Mouse (Mus musculus) bone marrow, adult 2 months (tissue): ENCODE results near the gene Bscl2. TPM values are rescaled to one million over a fixed set of nuclear protein-coding genes. Genes with fewer than 3 reads are reported as not detected.

Experiments
- H3K27ac ChIP-seq: fragments of 200-500 bp; 2 replicates; pipeline ENCODE4 v1.5.1; 2012; ENCODE audit warnings: low read depth, mild to moderate bottlenecking, control low read depth, inconsistent platforms, low read length; ENCODE audit not compliant: control insufficient read depth, poor library complexity, insufficient read depth
- H3K4me1 ChIP-seq: fragments of 200-500 bp; 2 replicates; pipeline ENCODE4 v1.6.1; 2011; ENCODE audit warnings: low read length; ENCODE audit not compliant: control insufficient read depth, insufficient read depth
- H3K4me3 ChIP-seq: fragments of 200-500 bp; replicated peaks from 2 replicates; pipeline ENCODE3; 2011; ENCODE audit warnings: mild to moderate bottlenecking, low read depth, low read length, control low read depth; ENCODE audit not compliant: control insufficient read depth
- CTCF ChIP-seq: fragments of 200-500 bp; IDR thresholded peaks from 2 replicates; pipeline ENCODE4 v1.5.1; 2011; ENCODE audit warnings: low read length, control low read depth; ENCODE audit not compliant: control insufficient read depth, insufficient read depth
- POLR2A ChIP-seq: fragments of 200-500 bp; IDR thresholded peaks from 2 replicates; pipeline ENCODE4 v1.6.1; 2011; ENCODE audit warnings: low read depth, mild to moderate bottlenecking, control low read depth, low read length, borderline replicate concordance; ENCODE audit not compliant: control insufficient read depth
- WGBS: fragments of 180-500 bp; shearing (Covaris S2); methylation state at CpG from one replicate; pipeline ENCODE4 v1.1.7; 2018; 5-methylcytosine and 5-hydroxymethylcytosine counted together
- polyA plus RNA-seq: library from polyadenylated mRNA; stranded (reverse); fragments of >200 nt; gene quantifications from 2 replicates; pipeline ENCODE4 v1.2.4, GENCODE M21; 2011; ENCODE audit warnings: low replicate concordance; ENCODE audit not compliant: missing spikeins, insufficient read depth, insufficient read length

Gene Bscl2
- polyA plus RNA-seq = 19.8 and 46.2 TPM in 2 replicates

DNA sequence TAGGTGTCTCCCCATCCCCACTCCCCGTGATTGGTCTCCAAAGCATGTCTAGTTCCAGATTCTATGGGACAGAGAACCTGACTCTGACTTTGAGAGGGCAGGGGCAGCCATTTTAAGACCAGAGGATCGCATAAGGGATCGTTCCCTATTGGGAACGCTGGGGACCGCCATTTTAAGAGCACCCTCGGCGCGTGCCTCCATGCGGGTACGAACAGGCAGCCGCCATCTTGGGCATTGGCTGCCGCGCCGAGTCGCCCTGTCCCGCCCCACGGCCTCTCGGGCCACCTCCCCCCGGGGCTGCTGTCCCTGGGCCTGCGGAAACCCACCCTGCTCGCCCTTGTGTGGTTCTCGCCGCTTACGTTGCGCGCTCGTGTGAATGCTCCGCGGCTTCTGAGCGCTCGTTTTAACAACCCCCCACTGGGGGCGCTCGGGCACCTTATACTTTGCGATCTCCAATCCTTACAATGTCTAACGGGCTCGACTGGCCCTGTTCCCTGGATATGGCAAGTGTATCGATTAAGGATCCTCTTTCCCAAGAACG lies at the start of gene Bscl2:
Gene Bscl2 (plus strand): TSS at position 217 of the 541 bp plus-strand sequence.
- Histone ChIP-seq H3K4me3 (peak within 1 kb of the TSS; percentile 81), H3K4me1 (peaks cover 2% of the 10 kb centered on the region; the same call in 1 of the 2 replicates), H3K27ac (peak within 1 kb of the TSS; percentile 92)
- TF ChIP-seq CTCF (peak; percentile 44; the same call in 1 of the 2 replicates), POLR2A (peak; percentile 69; the same call in 1 of the 2 replicates)
- WGBS = 2% methylated on average over 38 of the region's 38 CpGs

DNA sequence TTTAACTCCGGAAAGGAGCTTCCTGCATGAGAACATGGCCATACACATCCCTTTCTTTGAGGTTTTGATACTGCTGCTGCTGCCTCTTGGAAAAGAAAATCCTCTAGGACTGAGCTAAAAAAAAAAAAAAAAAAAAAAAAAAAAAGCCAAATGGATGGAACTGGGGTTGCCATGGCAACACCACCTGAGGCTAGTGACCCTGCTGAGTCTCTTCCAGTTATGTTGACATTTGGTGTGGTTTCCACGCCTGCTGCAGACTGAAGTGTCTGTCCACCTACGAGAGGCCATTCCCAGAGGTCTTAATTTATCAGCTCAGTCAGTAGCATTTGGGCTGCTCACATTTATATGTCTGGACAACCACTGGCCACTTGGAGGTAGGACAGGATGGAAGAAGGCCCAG lies 48.7 kb upstream of the Bscl2 start:
- H3K4me1 ChIP-seq = no peaks in the 10 kb centered on the region
- 78% methylated on average over 3 of the region's 3 CpGs for WGBS
- no peak overlapping the region for H3K27ac ChIP-seq
- no peak for TF ChIP-seq CTCF
- no peak for TF ChIP-seq POLR2A
- H3K4me3 ChIP-seq = no peak overlapping the region

DNA sequence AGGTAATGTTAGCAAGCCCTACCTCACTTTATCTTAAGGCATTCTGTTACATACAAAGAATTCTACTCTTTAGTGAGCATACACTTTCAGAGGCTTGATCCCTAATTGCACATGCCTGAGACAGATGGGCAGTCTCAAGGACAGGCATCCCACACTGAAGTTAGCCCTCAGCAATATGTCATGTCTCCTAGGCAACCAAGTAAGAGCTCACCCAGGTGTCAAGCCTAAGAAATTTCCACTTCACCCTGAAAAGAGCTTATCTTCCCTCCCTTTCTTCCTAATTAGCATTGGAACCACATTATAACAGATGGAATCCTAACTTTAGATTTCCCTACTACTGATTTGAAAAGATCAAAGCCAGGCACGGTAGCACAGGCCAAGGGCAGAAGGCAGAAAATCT lies 48.1 kb upstream of the Bscl2 start:
- TF ChIP-seq POLR2A (no peak), CTCF (no peak)
- Histone ChIP-seq H3K4me3 (no peak overlapping the region), H3K4me1 (no peaks in the 10 kb centered on the region), H3K27ac (no peak overlapping the region)
- WGBS = 83% methylated on average over 1 of the region's 1 CpGs

DNA sequence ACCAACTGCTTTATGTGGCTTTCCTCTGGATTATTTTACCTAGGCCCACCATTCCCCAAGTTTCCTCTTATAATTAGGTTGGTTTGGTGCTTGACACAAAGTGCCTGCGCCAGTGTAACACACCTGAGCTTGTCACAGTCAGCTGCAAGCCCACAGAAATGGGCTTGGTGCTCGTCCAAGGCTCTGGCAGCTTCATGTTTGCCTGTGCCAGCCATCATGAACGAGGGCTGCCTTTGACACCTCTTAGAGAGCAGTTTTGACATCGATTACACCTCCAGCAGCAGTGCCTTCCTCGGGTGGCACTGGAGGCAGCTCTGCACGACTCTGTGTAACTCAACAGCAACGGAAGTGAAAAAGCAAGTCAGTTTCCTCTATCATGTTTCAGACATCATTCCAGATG lies 47.1 kb upstream of the Bscl2 start:
- Histone ChIP-seq H3K4me3 (no peak overlapping the region), H3K27ac (no peak overlapping the region), H3K4me1 (no peaks in the 10 kb centered on the region)
- TF ChIP-seq POLR2A (no peak), CTCF (no peak)
- WGBS = 73% methylated on average over 7 of the region's 7 CpGs

DNA sequence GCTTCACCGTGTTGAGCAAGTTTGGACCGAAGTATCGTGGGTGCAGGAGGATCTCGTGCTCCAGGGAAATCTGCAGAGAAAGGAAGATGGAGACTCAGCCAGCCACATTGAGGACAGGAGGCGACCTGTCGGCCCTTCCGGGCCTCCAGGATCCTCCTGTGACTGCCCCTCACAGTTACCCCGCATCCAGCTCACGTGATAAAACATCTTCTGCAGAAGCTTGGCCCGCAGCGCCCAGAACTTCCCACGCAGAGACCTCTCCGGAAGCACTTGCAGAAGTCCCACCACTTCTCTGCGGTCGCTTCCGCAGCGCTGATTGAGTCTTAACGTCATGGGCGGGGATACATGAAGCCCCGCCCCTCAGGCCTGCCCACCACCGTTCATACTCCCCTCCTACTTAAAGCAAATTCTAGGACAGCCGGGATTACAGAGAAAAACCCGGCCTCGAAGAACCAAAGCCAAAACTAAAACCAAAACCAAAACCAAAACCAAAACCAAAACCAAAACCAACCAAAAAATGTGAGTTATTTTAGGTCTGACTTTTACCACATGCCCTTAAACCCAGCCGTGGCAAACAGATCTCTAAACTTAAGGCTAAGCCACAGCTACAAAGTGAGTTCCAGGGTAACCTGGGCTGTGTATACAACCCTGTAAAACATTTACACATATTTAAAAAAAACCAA lies 38.9 kb upstream of the Bscl2 start, which contains the start of gene Polr2g:
Gene Polr2g (minus strand): TSS at position 314 of the 683 bp plus-strand sequence.
- no peaks in the 10 kb centered on the region for H3K4me1 ChIP-seq
- H3K4me3 ChIP-seq = peak within 1 kb of the TSS; percentile 83
- peak within 1 kb of the TSS; percentile 45 for H3K27ac ChIP-seq
- under 1% methylated on average over 25 of the region's 25 CpGs for WGBS
- TF ChIP-seq POLR2A (peak; percentile 65; the same call in 1 of the 2 replicates), CTCF (no peak)

DNA sequence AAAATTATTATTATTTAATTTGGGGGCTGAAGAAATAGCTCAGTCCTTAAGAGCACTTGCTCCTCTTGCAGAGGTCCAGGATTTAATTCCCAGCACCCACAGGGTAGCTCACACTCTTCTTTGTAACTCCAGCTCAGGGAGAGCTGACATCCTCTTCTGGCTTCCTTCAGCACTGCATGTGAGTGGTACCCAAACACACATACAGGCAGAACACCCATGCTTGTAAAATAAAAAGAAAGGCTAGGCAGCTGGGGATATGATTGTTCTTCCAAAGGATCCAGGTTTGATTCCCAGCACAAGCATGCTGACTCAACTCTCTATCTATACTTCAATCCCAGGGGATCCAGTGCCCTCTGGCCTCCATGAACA lies 38.3 kb upstream of the Bscl2 start:
- H3K4me1 ChIP-seq = 0 out of 2 replicates have a peak, but pooled peaks cover under 1% of the 10 kb centered on the region
- no peak overlapping the region for H3K4me3 ChIP-seq
- TF ChIP-seq POLR2A (no peak), CTCF (no peak)
- no peak overlapping the region for H3K27ac ChIP-seq

DNA sequence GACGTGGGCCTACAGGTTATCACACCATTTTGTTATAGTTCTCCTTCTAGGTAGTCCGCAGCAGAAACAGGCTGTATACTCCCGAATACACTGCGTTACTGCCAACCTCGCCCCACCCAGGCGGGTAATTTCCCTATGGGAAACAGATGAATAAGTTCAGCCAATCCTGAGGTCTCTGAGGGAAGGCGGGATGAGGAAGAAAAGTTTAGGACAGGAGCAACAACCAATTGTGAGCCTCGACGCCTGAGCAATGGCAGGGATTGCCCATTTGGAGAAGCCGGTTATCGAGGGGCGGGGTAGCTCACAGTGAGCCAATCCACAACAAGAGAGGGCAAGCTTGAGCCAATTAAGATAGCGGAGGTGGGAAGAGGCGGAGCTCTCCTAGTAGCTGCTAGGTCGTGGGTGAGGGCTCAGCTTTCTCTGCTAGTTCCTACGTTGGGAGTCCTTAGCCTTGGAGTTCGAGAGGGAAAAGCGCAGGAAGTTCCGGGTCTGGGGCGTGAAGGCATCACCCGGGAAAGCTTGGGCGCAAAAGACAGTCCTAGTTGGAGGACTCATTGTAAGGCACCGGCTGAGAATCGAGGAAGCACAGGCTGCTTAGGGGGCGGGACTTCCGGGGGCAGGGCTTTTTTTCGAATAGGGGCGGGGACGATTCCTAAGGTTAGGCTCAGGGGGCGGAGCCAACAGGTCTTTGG lies 35.0 kb upstream of the Bscl2 start, which contains the start of gene Zbtb3:
Gene Zbtb3 (plus strand): TSS at position 426 of the 692 bp plus-strand sequence.
- Histone ChIP-seq H3K4me1 (peaks cover 2% of the 10 kb centered on the region; the same call in 1 of the 2 replicates), H3K27ac (peak within 1 kb of the TSS; percentile 39), H3K4me3 (peak within 1 kb of the TSS; percentile 87)
- TF ChIP-seq CTCF (no peak), POLR2A (no peak)
- WGBS = 1% methylated on average over 30 of the region's 30 CpGs

DNA sequence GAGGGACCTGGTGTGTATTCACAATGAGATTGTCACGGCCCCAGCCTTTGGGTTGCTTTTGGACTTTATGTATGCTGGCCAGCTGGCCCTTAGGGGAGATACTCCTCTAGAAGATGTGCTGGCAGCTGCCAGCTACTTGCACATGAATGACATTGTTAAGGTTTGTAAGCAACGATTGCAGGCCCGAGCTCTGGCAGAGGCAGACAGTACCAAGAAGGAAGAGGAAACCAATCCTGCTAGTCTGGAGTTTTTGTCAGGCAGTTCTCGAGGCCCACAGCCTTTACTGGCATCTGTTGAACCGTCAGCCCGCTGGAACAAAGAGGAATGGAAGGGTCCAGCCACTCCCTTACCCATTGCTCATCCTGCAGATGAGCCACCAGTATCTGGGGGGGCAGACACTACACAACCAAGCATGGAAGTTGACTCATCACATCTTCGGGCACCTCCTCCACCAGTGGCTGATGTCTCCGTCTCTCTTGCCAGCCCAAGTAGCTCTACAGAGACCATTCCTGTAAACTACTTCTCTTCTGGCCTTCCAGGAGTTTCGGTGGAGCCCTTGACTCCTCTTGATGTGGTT lies 34.0 kb upstream of the Bscl2 start:
- WGBS = 70% methylated on average over 9 of the region's 9 CpGs
- H3K27ac ChIP-seq = no peak overlapping the region
- peaks cover 2% of the 10 kb centered on the region; the same call in 1 of the 2 replicates for H3K4me1 ChIP-seq
- no peak overlapping the region for H3K4me3 ChIP-seq
- TF ChIP-seq CTCF = no peak
- TF ChIP-seq POLR2A = no peak
